Mouse (Mus musculus): ENCODE measurements around the gene Zfp36l2. TPM values are rescaled to one million over a fixed set of nuclear protein-coding genes. Genes with fewer than 3 reads are reported as not detected.
"Not testable (repeated sequence)": the region's sequence is repeated elsewhere in the genome, so short reads cannot be mapped to it uniquely, and the experiment has no call there.

Gene Zfp36l2
- polyA plus RNA-seq, 1 experiment from 2014 or later: 14.5 TPM

DNA sequence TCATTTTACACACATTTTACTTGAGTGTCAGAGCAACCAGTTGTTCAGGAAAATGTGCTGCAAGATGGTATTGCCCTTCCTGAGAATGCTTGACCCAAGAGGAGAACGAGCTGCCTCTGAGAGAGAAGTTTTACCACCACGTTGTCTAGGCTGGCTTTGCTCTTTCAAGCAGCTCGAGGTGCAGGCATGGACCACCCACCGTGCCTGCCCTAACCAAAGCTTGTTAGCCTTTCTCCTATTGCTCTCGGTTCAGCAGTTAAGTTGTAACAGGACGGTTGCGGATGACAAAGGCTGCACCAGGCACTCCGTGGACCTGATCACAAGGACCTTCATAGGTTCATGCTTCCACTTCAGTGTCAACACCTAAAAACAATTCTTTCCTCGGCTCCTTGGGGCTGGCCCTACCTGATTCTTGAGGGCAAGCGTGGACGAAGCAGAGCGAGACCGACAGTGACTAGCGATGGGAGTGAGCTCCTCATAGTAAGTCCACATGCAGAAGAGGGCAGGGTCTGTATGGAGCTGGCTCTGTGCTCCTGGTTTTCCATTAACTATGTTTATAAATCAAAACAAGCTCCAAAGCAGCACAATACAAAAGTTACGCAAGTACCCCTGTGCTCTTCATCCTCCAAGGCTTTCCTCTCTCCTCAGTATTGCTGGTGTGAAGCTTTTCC is 36.6 kb upstream of the Zfp36l2 start:
- no peak for ATAC-seq (ENCODE audit: insufficient read depth, low FRiP score)
- H3K9me3 ChIP-seq (replicated peaks; ENCODE audit: control insufficient read depth, low read length): no peaks in the 10 kb centered on the region
- H3K27ac ChIP-seq (ENCODE audit: low read length): no peak overlapping the region
- H3K4me2 ChIP-seq (ENCODE audit: low read depth, low read length): no peak overlapping the region
- H3K4me1 ChIP-seq (ENCODE audit: control insufficient read depth, insufficient read depth, low read length): peaks cover 6% of the 10 kb centered on the region
- H3K36me3 ChIP-seq (ENCODE audit: control insufficient read depth, insufficient read depth, low read length): no peaks in the 10 kb centered on the region; the same call in 1 of the 2 replicates
- H3K27me3 ChIP-seq (ENCODE audit: control insufficient read depth, insufficient read depth, low read length): no peaks in the 10 kb centered on the region
- no peak overlapping the region for H3K9ac ChIP-seq (ENCODE audit: low read length)
- H3K4me3 ChIP-seq (replicated peaks; ENCODE audit: low read length): no peak overlapping the region
- 65% methylated on average over 15 of the region's 15 CpGs for WGBS

DNA sequence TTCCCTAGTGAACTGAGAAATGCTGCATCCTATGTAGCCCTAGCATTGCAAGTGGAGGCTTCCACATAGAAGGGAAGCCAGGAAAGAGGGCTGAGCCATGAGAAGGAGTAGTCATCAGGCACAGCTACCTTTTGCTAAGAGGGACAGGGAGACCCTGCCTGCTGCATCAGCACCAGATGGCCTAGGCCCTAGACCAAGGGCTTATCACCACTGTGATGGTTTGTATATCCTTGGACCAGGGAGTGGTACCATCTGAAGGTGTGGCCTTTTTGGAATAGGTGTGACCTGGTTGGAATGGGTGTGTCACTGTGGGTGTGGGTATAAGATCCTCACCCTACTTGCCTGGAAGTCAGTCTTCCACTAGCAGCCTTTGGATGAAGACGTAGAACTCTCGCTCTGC is 31.1 kb upstream of the Zfp36l2 start:
- 98% methylated on average over 2 of the region's 2 CpGs for WGBS
- H3K4me1 ChIP-seq (ENCODE audit: control insufficient read depth, insufficient read depth, low read length); H3K27me3 ChIP-seq (ENCODE audit: control insufficient read depth, insufficient read depth, low read length); H3K9ac ChIP-seq (ENCODE audit: low read length); H3K27ac ChIP-seq (ENCODE audit: low read length); H3K9me3 ChIP-seq (replicated peaks; ENCODE audit: control insufficient read depth, low read length); H3K4me3 ChIP-seq (replicated peaks; ENCODE audit: low read length); ATAC-seq (ENCODE audit: insufficient read depth, low FRiP score); H3K4me2 ChIP-seq (ENCODE audit: low read depth, low read length); H3K36me3 ChIP-seq (ENCODE audit: control insufficient read depth, insufficient read depth, low read length): not testable (repeated sequence)

DNA sequence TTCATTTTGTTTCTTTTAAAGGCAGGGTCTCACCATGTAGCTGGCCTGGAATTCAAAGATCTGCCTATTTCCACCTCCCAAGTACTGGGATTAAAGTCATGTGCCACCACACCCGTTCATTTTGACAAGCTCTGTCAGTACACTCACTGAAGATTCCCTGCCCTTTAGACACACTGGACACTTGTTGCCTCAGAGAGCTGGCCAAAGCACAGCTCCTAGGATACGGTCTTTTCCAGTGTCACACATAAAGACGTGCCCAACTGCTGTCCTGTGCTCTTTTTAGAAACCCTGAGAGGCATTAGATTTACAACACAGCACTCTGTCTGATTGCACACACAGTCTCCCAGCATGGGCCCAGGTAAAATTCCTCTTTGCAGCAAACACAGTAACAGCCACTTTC is 29.9 kb upstream of the Zfp36l2 start:
- Histone ChIP-seq H3K27ac (ENCODE audit: low read length) (no peak overlapping the region), H3K9me3 (replicated peaks; ENCODE audit: control insufficient read depth, low read length) (no peaks in the 10 kb centered on the region), H3K36me3 (ENCODE audit: control insufficient read depth, insufficient read depth, low read length) (no peaks in the 10 kb centered on the region; the same call in 1 of the 2 replicates), H3K9ac (ENCODE audit: low read length) (no peak overlapping the region), H3K27me3 (ENCODE audit: control insufficient read depth, insufficient read depth, low read length) (no peaks in the 10 kb centered on the region), H3K4me1 (ENCODE audit: control insufficient read depth, insufficient read depth, low read length) (no peaks in the 10 kb centered on the region), H3K4me2 (ENCODE audit: low read depth, low read length) (no peak overlapping the region), H3K4me3 (replicated peaks; ENCODE audit: low read length) (no peak overlapping the region)
- 80% methylated on average over 3 of the region's 3 CpGs for WGBS
- no peak for ATAC-seq (ENCODE audit: insufficient read depth, low FRiP score)

DNA sequence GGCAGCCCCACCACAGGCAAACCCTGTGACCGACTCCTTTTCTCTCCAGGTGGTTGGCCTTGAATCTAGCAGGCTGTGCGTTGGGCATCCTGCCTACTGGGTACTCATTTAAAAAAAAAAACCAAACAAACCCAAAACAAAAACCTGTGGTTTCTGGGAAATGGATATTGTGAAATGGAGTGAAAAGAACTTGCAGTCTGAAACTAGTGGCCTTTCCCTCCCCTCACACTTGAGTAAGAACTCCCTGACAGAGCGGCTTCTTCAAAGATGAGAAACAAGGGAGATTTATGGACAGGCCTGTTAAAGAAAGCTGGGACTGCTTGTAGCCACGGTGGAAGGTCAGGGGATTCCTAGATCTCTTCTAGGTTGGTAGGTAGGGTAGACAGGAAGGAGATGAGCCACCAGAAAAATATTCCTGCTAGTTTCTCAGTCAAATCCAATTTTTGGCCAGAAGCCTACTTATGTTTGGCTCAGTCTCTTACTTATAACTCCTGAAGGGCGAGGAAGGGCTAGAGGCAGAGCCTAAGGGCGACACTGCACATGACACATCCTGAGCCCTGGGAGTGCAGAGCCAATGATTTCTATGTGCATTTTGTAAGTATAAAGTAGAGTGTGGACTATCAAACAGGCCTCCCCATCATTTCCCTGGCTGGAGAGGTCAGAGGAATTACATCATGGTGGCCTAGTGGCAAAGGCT is 27.7 kb upstream of the Zfp36l2 start:
- Histone ChIP-seq H3K27ac (ENCODE audit: low read length) (no peak overlapping the region), H3K9ac (ENCODE audit: low read length) (no peak overlapping the region), H3K27me3 (ENCODE audit: control insufficient read depth, insufficient read depth, low read length) (no peaks in the 10 kb centered on the region), H3K9me3 (replicated peaks; ENCODE audit: control insufficient read depth, low read length) (no peaks in the 10 kb centered on the region), H3K4me3 (replicated peaks; ENCODE audit: low read length) (no peak overlapping the region), H3K36me3 (ENCODE audit: control insufficient read depth, insufficient read depth, low read length) (no peaks in the 10 kb centered on the region), H3K4me2 (ENCODE audit: low read depth, low read length) (no peak overlapping the region), H3K4me1 (ENCODE audit: control insufficient read depth, insufficient read depth, low read length) (no peaks in the 10 kb centered on the region)
- no peak for ATAC-seq (ENCODE audit: insufficient read depth, low FRiP score)
- WGBS: 72% methylated on average over 6 of the region's 6 CpGs

DNA sequence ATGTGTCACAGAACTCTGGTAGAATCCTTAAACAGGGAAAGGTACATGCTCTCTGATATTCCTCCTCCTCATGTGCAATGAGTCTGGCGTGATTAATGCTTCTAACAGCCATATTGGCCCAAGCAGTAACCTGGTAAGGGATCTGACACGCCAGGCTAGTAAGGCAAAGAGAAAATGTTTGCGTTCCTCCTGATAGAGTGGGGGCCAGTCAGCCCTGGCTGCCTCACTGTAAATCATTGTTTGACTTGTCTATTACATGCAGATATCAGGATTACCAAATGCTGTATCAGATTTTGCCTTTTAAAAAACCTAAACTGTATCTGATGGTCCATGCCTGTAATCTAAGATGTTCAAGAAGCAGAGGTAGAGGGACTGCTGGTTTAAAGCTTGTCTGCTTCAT is 25.7 kb upstream of the Zfp36l2 start:
- H3K9ac ChIP-seq (ENCODE audit: low read length): no peak overlapping the region
- 64% methylated on average over 3 of the region's 3 CpGs for WGBS
- H3K4me2 ChIP-seq (ENCODE audit: low read depth, low read length): no peak overlapping the region
- H3K4me1 ChIP-seq (ENCODE audit: control insufficient read depth, insufficient read depth, low read length): no peaks in the 10 kb centered on the region
- no peaks in the 10 kb centered on the region for H3K9me3 ChIP-seq (replicated peaks; ENCODE audit: control insufficient read depth, low read length)
- ATAC-seq (ENCODE audit: insufficient read depth, low FRiP score): no peak
- no peaks in the 10 kb centered on the region for H3K36me3 ChIP-seq (ENCODE audit: control insufficient read depth, insufficient read depth, low read length)
- H3K27me3 ChIP-seq (ENCODE audit: control insufficient read depth, insufficient read depth, low read length): no peaks in the 10 kb centered on the region
- no peak overlapping the region for H3K27ac ChIP-seq (ENCODE audit: low read length)
- no peak overlapping the region for H3K4me3 ChIP-seq (replicated peaks; ENCODE audit: low read length)

DNA sequence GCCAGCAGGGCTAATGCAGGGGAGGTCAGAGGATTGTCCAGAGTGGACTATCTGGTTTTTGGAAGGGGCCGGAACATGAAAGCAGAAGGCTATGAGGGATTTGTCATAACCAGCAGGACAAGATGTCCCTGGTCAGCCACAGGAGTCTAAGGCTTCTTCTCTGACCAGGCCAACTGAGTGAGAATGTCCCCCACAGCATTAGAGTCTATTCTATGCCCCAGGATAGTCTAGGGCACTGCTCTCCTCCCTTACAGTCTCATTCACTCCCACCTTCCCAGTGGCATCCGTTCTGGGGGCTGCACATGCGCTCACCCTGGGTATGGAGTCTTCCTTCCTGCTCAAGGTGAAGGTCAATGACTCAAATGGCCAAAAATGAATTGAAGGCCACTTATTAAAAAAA is 19.9 kb upstream of the Zfp36l2 start:
- 87% methylated on average over 3 of the region's 3 CpGs for WGBS
- Histone ChIP-seq H3K9me3 (replicated peaks; ENCODE audit: control insufficient read depth, low read length) (no peaks in the 10 kb centered on the region), H3K4me2 (ENCODE audit: low read depth, low read length) (no peak overlapping the region), H3K9ac (ENCODE audit: low read length) (no peak overlapping the region), H3K27me3 (ENCODE audit: control insufficient read depth, insufficient read depth, low read length) (no peaks in the 10 kb centered on the region), H3K4me1 (ENCODE audit: control insufficient read depth, insufficient read depth, low read length) (peaks cover 12% of the 10 kb centered on the region), H3K4me3 (replicated peaks; ENCODE audit: low read length) (no peak overlapping the region), H3K27ac (ENCODE audit: low read length) (no peak overlapping the region), H3K36me3 (ENCODE audit: control insufficient read depth, insufficient read depth, low read length) (no peaks in the 10 kb centered on the region)
- ATAC-seq (ENCODE audit: insufficient read depth, low FRiP score): no peak

DNA sequence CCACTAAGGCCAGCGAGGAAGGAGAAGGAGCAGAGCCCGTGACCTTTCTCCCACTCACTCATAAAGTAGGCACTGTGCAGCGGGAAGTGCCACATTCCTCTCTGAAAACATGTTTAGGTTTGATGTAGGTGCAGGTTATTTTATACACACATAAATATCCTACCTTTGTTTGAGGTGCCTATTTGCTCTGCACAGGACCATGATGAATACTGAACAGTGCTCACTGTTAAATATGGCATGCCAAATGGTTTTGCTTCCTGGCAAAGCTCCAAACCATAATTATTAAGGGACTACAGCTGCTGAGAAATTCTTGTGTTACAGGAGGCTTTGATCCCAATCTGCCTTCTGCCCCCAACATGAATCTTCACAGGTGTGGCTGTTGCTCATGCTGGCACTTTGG is 18.5 kb upstream of the Zfp36l2 start:
- Histone ChIP-seq H3K36me3 (ENCODE audit: control insufficient read depth, insufficient read depth, low read length) (no peaks in the 10 kb centered on the region), H3K4me3 (replicated peaks; ENCODE audit: low read length) (no peak overlapping the region), H3K9ac (ENCODE audit: low read length) (no peak overlapping the region), H3K4me1 (ENCODE audit: control insufficient read depth, insufficient read depth, low read length) (peaks cover 12% of the 10 kb centered on the region), H3K27me3 (ENCODE audit: control insufficient read depth, insufficient read depth, low read length) (no peaks in the 10 kb centered on the region), H3K9me3 (replicated peaks; ENCODE audit: control insufficient read depth, low read length) (no peaks in the 10 kb centered on the region), H3K4me2 (ENCODE audit: low read depth, low read length) (no peak overlapping the region), H3K27ac (ENCODE audit: low read length) (peak overlapping the region; percentile 62)
- WGBS: 71% methylated on average over 3 of the region's 3 CpGs
- no peak for ATAC-seq (ENCODE audit: insufficient read depth, low FRiP score)

DNA sequence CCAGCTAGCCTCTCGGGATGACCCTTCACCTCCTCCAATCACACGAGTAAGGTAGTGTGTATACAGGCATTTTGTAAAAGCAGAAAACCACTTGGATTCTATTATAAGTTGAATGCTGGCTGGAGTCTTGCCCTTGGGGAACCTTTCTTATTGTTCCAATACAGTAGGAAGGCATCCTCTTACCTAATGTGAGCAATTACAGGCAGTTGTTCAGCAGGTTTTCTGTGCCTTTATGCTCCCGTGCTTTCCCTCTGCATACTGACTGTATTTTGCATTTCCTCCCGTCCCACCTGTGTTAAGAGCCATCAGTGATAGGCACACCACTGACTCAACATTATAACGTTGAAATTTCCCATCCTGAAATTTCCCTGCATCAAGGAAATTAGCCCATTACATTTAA is 17.2 kb upstream of the Zfp36l2 start:
- 81% methylated on average over 5 of the region's 5 CpGs for WGBS
- H3K4me3 ChIP-seq (replicated peaks; ENCODE audit: low read length): no peak overlapping the region
- H3K27me3 ChIP-seq (ENCODE audit: control insufficient read depth, insufficient read depth, low read length): no peaks in the 10 kb centered on the region
- H3K27ac ChIP-seq (ENCODE audit: low read length): no peak overlapping the region
- H3K4me2 ChIP-seq (ENCODE audit: low read depth, low read length): no peak overlapping the region
- no peak overlapping the region for H3K9ac ChIP-seq (ENCODE audit: low read length)
- H3K9me3 ChIP-seq (replicated peaks; ENCODE audit: control insufficient read depth, low read length): no peaks in the 10 kb centered on the region
- H3K36me3 ChIP-seq (ENCODE audit: control insufficient read depth, insufficient read depth, low read length): no peaks in the 10 kb centered on the region
- ATAC-seq (ENCODE audit: insufficient read depth, low FRiP score): no peak
- H3K4me1 ChIP-seq (ENCODE audit: control insufficient read depth, insufficient read depth, low read length): peaks cover 12% of the 10 kb centered on the region

DNA sequence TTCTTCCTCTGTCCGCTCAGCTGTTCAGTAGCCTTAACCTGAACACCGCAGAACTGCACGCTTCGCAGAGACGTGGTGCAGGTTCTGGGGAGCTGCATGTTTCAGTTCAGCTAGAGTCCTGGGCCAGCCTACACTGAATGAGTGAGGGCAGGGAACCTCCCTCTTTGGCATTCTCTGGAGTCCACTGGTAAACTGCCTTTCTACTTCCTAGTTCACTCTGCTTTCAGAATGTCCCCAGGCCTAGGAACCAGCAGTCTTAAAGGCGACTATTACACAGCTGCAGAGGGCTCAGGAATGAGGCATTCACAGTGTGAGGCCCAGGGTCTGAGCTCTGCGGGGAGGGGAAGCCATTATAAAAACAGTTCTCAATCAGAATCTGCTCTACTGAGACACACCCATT is 15.6 kb upstream of the Zfp36l2 start:
- peaks cover 14% of the 10 kb centered on the region for H3K4me1 ChIP-seq (ENCODE audit: control insufficient read depth, insufficient read depth, low read length)
- H3K27ac ChIP-seq (ENCODE audit: low read length): peak overlapping the region; percentile 48
- H3K4me2 ChIP-seq (ENCODE audit: low read depth, low read length): no peak overlapping the region
- H3K9me3 ChIP-seq (replicated peaks; ENCODE audit: control insufficient read depth, low read length): no peaks in the 10 kb centered on the region
- 70% methylated on average over 7 of the region's 7 CpGs for WGBS
- no peak overlapping the region for H3K4me3 ChIP-seq (replicated peaks; ENCODE audit: low read length)
- ATAC-seq (ENCODE audit: insufficient read depth, low FRiP score): 0 out of 2 replicates have a peak, but pooled peaks have one; percentile 21
- no peak overlapping the region for H3K9ac ChIP-seq (ENCODE audit: low read length)
- no peaks in the 10 kb centered on the region for H3K27me3 ChIP-seq (ENCODE audit: control insufficient read depth, insufficient read depth, low read length)
- H3K36me3 ChIP-seq (ENCODE audit: control insufficient read depth, insufficient read depth, low read length): no peaks in the 10 kb centered on the region
